Mouse (Mus musculus): ENCODE results near the gene Tra2b. TPM values are rescaled to one million over a fixed set of nuclear protein-coding genes. Genes with fewer than 3 reads are reported as not detected.

The Tra2b gene
- 139 and 175 TPM in 2 replicates for polyA plus RNA-seq (2015; fragmentation: Nextera tagmentation; extraction: Ambion mirVana)

DNA sequence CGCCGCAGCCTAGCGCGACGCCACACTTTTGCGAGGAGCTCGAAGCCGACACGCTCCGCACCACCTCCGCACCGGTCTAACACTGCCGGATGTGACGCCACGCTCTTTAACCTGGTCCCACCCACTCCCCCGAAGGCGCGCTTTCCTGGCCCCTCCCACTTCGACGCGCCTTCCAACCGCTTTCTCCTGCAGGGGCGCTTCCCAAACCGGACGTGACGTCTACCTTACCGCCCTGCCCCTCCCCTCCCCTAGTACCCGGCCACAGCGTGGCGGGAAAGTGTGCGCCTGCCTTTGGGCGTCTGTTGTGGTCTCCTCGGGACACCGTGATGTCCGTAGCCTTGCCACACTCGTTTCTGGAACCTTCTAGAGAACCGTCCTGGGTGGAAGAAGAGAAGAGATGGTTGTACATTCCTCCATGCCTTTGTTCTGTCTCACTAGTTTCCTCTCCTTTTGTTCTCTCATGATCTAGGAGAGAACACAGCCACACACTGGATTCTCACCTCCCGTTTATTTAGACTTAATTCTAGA lies at the start of gene Tra2b:
TSS of gene Tra2b (minus strand) at position 157 of the 528 bp plus-strand sequence.

Other genes starting within 250 kb of the Tra2b start
- 28.8 and 32.4 TPM in 2 replicates for gene Igf2bp2, start 102.7 kb downstream of the Tra2b start, polyA plus RNA-seq (2015; fragmentation: Nextera tagmentation; extraction: Ambion mirVana)
- gene Etv5, start 173.7 kb upstream of the Tra2b start, polyA plus RNA-seq (2015; fragmentation: Nextera tagmentation; extraction: Ambion mirVana) = 16.3 and 20.7 TPM in 2 replicates